Mouse (Mus musculus): Measurements from ENCODE around the gene Kirrel.

The Kirrel gene

DNA sequence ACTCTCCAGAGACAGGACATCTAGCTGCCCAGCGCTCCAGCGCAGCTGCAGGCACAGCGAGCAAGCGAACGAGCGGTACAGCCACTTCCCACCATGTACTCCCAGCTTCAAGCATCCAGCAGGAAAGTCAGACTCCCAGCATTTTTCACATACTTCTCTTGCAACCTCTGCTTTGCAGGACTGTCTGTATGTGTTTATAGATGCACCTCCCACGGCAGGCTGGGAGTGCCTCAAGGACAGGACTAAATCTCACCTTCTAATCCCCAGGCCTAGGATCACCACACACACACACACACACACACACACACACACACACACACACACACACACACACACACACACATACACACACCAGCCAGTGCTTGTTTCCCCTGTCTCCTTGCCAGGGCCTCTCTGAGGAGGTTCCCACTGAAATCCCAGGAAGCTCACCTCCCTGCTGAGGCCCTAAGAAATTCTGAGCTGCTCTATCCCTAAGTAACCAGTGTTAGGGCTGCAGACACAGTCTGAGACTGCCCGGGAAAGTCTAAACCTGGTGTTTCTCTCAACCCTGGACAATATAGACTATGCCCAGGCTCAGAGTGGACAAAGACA lies 9.2 kb downstream of the Kirrel start:
- no peak for DNase-seq

DNA sequence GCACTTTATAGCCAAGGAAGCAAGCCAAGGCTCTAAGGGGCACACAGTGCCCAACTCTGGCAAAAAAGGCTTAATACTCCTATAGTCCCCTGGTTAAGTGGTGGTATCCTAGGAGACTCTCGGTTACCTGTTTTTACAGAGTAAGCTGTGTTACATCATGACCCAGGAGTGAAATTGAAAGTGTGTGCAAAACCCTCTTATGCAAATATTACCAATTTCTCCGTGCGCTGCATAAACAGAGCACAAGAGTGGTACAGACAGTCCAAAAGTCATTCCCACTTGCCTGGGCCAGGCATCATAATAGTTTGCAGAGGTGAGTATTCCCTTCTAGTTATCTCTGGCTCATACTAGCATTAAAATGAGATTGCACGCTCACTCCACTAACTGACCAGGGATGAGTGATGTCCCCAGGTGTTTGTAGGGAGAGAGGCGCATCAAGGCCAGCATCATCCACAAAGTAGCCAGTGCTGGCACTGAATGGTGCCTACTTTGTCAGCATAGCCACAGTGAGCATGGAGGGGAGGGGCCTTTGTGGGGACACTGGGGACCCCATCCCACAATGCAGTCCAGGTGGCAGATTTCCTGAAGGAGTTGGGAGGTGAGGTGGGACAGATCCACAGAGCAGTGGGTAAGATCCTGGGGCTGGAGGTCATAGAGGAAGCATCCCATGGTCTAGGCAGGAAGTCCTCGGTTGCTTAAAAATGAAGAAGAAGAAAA lies 10.3 kb downstream of the Kirrel start:
- no peak for DNase-seq

DNA sequence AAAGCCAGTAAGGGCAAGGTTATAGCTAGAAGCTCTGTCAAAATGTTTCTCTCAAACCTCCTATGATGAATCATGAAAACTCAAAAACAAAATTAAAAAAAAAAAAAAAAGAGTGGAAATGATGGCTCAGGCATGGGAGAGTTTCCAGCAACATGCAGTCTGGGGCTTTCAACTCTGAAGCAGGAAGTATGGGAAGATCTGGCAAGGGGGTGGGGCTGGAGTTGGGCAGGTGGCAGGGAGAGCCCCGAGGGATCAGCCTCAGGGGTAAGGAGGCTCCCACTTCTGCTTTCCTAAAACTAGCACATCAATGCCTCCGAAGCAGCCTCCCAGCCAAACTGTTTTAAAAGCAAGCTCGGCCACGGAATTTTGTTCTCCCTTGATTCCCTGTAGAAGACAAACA lies 11.4 kb downstream of the Kirrel start:
- DNase-seq = no peak

DNA sequence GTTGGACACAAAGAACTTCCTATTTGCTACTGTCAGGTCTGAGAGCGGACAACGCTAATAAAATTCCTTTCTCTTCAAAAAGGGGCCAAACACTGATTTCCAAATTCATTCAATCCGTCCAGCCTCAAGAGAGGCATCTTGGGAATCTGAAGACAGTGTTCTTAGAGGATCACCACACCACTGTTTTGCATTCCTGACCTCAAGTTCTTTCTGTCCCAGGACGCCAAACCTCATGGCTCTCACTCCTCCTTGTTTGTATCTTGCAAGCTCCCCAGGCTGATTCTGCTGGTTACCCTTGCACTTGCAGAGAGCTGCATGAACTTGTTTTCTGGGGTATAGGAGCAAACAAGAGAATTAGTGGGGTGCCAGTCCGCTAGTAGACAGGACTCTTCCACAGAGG lies 12.2 kb downstream of the Kirrel start:
- no peak for DNase-seq

DNA sequence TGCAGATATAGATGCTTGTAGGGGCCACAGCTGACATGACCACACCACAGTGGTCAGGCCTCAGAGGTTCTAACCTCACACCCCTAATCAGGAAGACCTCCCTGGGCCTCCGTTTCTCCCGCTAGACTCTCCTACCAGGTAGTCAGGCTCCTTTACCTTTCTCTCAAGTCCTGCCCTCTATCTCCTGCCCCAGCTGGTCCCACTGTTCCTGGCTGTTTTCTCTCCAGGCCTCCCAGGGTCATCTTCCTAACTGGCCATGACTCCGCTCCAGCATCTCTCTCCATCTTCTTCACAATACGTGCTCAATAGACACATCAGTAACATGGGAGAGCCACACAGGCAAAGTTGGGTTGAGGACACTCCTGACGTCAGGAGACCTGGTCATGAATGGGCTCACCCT lies 12.9 kb downstream of the Kirrel start:
- no peak for DNase-seq

DNA sequence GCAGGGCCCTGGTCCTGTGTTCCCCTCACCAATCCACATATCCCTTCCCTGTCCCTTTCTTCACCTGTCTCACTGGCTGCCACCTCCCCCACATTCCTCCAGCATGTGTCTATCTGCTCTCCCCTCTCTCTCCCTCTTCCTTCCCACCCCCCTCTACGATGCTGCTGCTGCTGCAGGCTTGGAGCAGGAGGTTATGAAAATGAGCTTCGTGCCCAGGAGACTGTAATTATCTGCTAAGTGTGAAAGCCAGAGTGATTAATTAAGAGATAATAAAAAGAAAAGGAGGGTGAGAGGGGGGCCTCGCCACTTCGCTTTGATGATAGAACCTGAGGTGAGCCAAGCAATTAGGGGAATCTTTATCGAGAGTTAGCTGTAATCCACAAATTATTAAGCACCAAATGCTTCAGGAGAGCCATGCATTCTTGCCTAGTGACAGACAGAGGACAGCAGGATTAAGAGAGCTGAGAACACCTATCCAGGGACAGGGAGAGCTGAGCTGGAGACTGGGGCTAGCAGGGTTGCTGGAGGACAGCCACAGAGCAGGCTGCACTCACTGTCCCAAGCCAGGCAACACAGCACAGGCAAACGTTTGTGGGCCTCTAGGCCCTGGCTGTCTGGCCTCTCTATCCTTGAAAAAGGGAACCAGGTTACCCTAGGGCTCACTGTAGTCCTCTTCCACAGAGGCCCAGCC lies 13.6 kb downstream of the Kirrel start:
- no peak for DNase-seq

DNA sequence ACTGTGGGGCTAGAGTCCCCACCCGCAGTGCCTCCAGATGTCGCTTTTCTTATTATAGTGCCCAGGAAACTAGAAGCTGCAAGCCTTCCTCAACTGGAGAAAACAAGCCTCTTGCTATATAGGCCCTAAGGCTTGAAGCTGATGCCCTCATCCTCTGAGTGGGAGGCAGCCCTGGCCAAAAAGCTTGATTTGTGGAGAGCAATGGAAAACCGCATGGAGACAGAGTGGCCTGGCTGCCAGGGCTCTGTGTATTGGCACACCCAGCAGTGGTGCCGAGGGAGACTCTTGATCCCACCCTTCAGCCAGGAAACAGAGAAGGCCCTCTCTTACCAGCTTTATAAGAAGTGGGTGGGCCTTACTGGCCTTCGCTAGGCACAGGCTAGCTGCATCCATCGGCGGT lies 15.4 kb downstream of the Kirrel start:
- DNase-seq = no peak

DNA sequence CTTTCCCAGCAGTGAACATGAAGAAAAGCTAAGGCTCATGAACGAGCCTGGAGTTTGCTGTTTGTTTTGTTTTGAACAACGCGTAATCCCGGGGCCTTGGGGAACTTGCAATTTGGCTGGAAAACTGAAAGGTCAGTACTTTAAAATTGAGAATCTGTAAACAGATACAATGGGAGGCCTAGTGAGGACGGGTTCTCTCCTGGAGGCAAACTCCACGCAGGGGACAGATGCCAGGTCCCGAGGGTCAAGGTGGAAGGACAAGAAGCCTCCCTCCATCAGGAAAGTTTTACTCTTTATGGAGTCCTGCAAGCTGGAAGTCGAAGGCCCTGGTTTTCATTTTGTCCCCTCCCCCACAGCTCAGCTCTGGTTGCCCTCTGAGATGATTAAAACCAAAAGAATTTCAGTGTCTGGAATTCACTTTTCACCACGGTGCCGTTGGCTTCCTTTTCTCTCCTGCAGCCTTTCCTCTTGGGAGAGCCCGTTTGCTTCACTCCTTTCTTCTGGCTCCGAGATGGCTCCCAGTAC lies 16.7 kb downstream of the Kirrel start:
- no peak for DNase-seq

DNA sequence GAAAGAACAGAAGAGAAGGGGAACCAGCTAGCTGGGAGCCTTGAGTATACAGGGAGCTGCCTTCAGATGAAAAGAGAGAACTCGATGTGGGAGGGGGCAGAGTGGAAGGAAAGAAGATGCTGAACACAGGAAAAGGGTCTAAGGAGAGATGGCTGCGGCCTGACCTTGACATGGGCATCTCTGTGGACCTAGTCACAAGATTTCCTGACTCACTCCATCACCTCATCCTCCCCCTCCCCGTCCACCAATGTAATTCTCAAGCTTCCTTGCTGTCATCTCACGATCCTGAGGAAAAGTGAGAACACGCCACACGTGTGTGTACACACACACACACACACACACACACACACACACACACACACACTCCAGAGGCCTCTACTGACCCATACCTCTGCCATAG lies 17.2 kb downstream of the Kirrel start:
- DNase-seq = no peak

DNA sequence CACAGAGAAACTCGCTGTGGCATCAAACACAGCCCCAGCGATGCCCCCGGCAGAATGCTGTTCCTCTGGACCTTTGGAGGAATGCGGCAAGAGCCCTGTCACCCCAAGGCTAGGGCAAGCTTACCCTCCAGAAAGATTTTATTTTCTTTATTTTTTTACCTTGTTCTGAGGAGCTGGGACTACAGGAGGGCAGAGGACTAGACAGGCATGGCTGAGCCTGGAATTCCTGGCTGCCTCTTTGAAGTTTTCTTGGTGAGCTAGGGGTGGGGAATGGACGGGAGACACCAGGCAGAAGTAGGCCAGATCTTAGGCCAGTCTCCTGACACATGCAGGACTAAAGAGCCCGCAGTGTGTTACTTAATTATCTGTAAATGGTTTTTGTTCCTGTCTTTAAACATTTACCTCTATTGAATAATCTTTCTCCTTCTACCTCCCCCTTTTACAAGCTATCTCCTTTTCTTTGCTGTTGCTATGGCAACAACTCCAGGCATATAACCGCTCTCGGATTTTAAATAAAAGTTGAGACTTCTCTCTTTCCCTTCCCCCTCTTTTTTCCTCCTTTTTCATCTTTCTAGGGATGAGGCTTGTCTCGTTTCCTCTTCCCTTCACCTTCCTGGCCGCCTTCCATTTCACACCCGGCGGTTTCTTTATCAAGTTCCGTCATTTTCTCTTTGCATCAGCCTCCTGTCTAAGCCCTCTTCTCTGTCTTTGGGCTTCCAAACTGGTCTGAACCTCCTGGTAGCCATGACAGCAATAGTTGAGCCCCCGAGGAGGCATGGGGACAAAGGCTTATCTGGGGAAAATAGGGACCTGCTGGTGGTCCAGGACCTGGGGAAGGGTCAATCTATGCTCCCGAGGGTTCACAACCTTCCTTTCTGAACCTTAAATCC lies 19.9 kb downstream of the Kirrel start:
- DNase-seq = no peak

DNA sequence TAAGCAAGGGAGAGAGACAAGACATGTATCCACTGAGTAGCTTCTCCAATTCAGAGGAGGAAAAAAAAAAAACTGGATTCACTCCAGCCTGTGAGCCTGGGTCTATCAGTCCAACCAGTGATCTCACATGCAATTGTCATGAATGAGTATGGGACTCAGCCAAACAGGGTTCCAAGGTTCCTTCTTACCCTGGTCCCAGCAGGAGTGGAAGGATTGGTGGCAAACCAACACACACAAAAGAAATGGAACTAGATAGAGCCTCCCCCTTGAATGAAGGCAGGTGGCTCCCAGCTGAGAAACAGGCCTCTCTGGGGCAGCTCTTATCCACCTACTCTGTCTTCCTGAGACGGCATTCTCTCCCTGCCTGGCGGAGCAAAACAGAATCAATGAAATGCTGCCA lies 21.5 kb downstream of the Kirrel start:
- DNase-seq = no peak

DNA sequence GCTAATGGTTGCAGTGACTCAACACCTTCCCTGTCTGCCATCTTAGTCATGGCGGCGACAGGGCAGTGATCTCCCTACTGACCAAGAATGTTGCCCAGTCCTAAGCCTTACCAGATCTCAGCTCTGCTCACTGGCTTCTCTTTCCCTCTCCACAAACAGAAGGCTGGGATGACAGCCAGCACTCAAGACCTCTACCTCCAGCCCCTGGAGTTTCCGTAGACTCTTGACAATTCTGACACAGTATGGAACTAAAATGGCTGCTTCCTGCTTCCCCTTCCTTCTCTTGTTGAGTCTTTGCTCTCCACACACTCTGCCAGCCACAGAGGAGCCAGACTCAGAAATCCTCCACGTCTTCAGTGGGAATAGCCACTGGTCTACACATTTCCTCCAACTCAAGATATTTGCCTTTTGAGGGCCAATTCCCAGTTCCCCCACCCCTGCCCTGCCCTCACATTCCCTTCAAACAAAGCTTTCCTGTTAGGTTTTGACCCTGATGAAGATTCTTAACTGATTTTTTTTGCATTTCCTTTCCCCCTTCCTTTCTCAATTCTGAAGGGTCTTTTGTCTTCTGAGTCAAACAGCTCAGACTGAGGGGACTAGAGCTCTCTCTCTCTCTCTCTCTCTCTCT lies 22.3 kb downstream of the Kirrel start:
- no peak for DNase-seq

DNA sequence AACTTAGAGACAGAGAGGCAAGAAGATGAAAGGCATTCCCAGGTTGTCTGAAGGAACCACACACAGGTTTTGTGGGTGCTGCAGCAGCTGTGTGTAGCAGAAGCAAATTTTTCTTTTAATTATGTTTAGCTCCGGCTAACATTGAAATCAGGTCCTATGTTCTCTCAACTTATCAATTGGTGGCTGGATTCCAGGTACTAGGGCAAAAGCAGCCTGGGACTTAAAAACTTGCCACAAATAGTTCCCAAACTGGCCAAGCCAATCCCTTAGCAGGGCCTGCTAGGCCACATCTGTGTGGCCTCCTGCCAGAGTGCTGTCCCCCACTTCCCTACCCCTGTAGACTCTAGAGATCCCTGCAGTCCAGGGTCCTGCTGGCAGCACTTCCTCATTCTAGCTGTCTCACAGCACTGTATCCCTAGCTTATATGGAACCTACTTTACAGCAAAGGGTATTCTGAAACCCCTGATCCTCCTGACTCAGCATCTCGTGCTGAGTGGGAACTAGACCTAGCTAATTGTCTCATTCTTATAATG lies 23.2 kb downstream of the Kirrel start:
- DNase-seq = no peak

DNA sequence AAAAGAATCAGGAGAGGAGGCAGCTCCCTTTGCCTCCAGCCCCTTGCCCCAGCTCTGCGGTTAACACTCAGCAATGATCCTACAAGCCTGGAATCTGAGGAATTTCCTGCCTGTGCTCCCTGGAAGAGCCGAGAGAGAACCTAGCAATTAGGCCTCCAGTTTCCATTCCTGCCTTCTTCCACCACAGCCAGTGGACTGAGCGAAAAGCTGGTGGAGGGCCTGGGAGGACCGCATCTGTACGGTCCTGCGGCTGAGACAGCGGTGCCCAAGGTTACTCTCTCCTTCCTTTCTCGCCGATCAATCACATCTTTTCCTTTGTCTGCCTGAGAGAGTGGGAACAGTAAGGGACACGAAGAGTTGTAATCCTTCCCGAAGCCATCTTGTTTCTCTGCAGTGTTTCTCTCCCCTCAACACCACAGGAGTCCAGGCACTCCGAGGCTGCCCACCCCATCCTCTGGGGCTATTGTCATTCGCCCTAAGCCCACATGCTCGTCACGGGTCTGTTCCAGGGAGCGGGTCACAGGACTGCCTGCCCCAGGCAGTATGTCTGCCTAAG lies 23.8 kb downstream of the Kirrel start:
- DNase-seq = no peak

DNA sequence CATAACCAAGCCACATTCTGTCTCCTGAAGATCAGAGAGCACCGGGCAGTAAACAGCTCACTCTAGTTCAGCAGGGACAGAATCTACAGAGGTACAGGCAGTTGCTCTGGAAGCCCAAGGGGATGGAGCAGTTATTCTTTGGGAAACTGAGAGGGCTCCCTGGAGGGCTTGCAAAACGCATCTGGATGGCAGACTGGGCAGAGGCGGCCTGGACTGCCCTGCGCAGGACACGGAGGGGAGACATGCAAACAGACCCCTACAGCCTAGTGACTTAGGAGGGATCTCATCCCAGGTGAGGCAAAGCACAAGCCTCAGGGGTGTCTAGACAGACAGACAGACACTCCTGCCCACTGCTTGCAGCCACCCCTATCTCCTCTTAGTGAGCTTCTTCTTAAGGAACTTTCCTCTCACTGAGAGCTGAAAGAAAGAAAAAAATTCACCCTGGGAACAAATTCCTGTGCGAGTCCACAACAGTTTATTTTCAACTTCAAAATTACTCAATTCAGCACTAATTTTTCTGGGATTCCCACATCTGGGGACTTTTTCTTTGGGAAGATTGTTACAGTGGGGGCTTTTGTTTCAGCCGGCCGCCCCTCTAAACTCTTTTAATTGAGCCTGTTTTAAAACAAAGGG lies 24.4 kb downstream of the Kirrel start:
- DNase-seq = no peak

DNA sequence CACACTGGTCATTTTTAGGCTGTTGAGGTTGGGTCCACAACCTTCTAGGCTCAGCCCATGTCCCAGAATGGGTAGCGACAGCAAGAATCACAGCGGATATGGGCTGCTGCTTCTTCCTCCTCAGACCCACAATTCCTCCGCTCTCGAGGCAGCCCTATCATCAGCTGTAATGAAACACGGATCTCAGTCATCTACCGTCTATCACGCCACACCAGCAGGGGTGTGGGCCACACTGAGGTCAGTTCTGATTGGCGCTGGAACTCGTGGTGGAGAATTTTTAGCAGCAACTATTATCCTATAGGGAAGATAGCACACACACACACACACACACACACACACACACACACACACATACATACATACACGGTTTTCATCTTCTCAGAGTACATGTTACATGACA lies 25.1 kb downstream of the Kirrel start:
- DNase-seq = no peak

DNA sequence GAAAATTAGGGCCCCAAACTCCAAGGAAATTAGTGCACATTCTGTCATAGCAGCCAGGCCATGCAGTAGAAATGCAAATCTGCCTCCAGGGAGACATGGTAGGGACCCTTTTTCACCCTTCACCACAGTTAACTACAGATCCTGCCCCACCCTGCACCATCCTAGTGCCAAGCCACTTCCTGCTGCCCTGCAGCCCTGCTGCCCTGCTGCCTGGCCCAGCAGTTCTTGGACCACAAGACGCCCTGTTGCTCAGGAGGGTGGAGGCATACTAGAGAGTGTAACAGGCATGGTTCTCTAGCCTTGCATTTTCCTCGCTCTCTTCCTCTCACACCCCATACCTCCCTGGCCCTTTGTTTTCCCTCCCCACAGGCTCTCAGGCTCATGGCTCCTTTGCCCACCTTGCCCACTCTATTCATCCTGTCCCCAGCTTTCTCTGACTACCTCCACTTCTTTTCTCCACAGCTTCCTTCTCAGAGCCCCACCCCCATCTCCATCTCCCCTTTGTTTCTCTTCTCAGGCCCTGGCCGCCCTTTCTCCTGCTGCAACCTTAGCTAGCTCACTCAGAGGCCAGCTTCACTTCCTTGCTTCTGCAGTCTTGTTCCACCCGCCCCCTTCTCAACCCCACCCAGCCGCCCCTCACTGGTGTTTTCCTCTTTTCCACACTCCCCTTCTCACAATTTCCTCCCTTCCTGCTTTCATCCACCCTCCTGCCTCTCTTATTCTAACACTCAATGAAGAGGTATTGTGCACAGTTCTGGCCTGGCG lies 29.9 kb downstream of the Kirrel start:
- no peak for DNase-seq

DNA sequence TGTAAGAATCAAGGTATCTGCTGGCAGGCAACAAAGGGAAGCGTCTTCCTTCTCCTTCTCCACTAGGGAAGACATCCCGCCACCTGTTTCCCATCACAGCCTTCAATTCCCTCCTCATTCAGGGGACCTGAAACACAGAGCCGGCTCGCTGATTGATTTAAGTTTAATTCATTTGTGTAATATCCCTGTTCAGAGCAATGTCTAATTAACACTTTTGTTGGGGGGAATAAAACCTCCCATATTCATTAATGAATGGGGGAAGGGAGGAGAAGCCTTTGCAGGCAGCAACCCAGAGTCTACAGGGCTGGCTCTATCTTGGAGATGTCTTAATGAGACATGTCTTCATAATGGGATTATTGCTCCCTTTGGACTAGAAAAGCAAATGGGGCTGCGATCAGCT lies 34.3 kb downstream of the Kirrel start:
- no peak for DNase-seq

DNA sequence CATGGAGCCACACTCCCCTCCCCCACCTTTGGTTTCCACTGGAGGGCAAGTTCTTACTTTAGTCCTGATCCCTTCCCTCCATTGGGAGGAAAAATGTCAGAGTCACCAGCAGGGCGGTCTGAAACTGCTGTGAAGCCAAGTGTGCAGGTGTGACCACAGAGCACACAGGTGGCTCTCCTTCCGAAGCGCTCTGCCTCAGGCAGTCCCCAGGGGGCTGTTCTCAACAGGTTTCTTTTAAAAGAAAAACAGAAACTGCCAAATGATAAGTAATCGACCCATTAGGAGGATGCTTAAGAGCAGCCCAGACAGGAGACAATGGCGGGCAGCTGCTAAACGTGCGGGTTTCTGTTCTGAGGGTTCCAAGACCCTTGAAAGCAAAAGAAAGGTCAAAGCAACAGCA lies 37.8 kb downstream of the Kirrel start:
- no peak for DNase-seq

DNA sequence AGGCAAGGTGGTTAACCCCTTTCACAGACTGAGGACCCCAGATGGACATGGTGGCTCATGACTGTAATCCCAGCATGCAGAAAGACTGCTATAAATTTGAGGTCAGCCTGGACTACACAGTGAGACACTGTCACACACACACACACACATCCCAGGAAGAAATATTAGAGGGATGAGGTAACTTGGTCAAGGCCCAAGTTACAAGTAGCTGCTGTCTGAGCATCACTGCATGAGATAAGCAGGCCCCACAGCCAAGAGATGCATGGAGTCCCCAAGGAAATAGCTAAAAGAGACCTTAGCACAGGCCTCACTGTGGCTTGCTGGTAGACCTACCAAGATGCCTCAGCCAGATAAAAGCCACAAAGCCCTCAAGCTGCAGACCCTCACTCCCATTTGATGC lies 39.6 kb downstream of the Kirrel start:
- DNase-seq = no peak
